Mouse (Mus musculus) ES-Bruce4 (cell line): Measurements from ENCODE around the gene Rasa4. TPM values are rescaled to one million over a fixed set of nuclear protein-coding genes. Genes with fewer than 3 reads are reported as not detected.
A peak's percentile ranks its signal among the peaks of the same experiment; 100 is the strongest.

Source experiments
- H3K27ac ChIP-seq: 2 replicates; pipeline ENCODE4 v1.5.1; 2012; ENCODE audit warnings: low read length, inconsistent platforms; ENCODE audit not compliant: insufficient read depth
- H3K27me3 ChIP-seq: 2 replicates; pipeline ENCODE4 v1.6.1; 2012; ENCODE audit warnings: mild to moderate bottlenecking, low read length, inconsistent platforms; ENCODE audit not compliant: control insufficient read depth, poor library complexity, insufficient read depth, severe bottlenecking
- H3K36me3 ChIP-seq: 2 replicates; pipeline ENCODE4 v1.6.1; 2012; ENCODE audit warnings: inconsistent platforms, mild to moderate bottlenecking, low read length, moderate library complexity; ENCODE audit not compliant: control insufficient read depth, poor library complexity, insufficient read depth, severe bottlenecking
- H3K4me1 ChIP-seq: one replicate; pipeline ENCODE4 v1.8.1; 2011; ENCODE audit warnings: low read length; ENCODE audit not compliant: control insufficient read depth, insufficient read depth
- H3K4me3 ChIP-seq: 2 replicates; pipeline ENCODE4 v1.5.1; 2011; ENCODE audit warnings: low read depth, mild to moderate bottlenecking, low read length
- H3K9ac ChIP-seq: 2 replicates; pipeline ENCODE4 v1.6.1; 2012; ENCODE audit warnings: low read depth, mild to moderate bottlenecking, inconsistent platforms; ENCODE audit not compliant: poor library complexity, severe bottlenecking
- H3K9me3 ChIP-seq: replicated peaks from 2 replicates; pipeline ENCODE4 v1.6.1; 2012; ENCODE audit warnings: mild to moderate bottlenecking, low read length, inconsistent platforms; ENCODE audit not compliant: control insufficient read depth, poor library complexity, insufficient read depth, severe bottlenecking
- CTCF ChIP-seq: IDR thresholded peaks from one replicate; pipeline ENCODE4 v1.8.1; 2011; ENCODE audit warnings: low read depth, low read length
- EP300 ChIP-seq: IDR thresholded peaks from 2 replicates; pipeline ENCODE4 v1.6.1; 2011; ENCODE audit warnings: low read depth, low read length; ENCODE audit not compliant: insufficient read depth
- POLR2A ChIP-seq: IDR thresholded peaks from one replicate; pipeline ENCODE4 v1.8.1; 2011; ENCODE audit warnings: low read length; ENCODE audit not compliant: insufficient read depth
- polyA plus RNA-seq: library from polyadenylated mRNA; stranded (reverse); fragments of >200 nt; gene quantifications from 2 replicates; pipeline ENCODE4 v1.2.4, GENCODE M21; 2011; ENCODE audit warnings: low read depth; ENCODE audit not compliant: missing spikeins, insufficient read depth, insufficient read length

Rasa4 gene
- polyA plus RNA-seq, 1 experiment: 5.9 TPM

DNA sequence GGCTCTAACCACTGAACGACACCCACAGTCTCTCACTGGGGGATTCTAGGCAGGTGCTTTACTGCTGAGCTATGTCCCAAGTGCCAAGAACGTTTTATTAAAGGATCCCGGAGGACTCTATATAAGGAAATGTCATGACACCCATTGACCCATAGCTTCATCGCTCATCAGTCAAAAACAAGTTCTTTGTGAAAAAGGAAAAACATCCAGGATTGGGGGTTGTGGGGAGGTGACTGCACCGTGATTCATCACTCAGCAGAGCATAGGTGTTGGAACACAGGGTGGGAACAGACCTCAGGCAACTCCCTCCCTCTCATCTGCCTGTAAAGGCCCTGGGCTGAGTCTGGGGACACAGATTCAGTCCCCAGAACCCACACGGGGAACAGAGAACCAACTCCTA lies 33.8 kb upstream of the Rasa4 start:
- Histone ChIP-seq H3K9me3 (no peaks in the 10 kb centered on the region), H3K4me3 (no peak overlapping the region), H3K27ac (no peak overlapping the region), H3K4me1 (peaks cover 9% of the 10 kb centered on the region), H3K9ac (no peak overlapping the region), H3K27me3 (no peaks in the 10 kb centered on the region), H3K36me3 (no peaks in the 10 kb centered on the region)
- TF ChIP-seq CTCF (no peak), EP300 (no peak)

DNA sequence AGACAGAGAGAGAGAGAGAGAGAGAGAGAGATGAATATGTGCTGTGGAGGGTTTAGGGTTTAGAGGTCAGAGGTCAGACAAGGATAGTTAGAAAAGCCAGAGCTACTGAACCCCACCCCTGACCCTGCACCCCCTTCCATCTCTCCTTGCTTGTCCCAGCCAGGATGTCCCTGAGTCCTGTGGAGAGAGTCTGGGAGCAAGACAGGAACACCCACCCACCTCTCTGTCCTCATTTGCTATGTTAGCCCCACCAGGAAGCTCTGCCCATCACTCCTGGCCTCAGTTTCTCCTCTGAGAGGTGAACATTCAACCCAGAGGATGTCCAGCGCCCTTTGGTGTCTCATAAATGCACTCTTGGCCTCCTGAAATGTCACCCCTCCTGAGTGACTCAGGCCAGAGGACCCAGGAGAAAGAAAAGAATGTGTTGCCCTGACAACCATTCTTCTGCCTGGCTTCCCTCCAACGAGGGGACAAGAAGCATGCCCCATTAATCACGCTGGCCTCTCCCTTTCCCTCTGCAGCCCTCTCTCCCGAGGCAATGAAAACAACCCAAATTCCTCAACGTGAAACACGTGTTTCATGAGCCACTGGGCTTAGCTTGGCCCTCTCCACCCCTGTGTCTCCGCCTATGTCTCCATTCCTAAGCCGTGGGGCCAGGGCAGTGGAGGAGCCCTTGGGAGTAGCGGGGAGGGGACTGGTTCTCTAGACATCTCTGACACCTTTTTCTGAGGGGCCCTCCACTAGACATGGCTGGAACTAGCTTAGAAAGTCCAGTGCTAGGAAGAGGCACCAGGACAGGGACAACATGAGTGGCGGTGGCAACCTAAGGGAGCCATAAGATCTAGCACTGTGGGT lies 32.3 kb upstream of the Rasa4 start:
- H3K4me1 ChIP-seq: peaks cover 9% of the 10 kb centered on the region
- H3K27ac ChIP-seq: no peak overlapping the region
- TF ChIP-seq POLR2A: no peak
- TF ChIP-seq EP300: peak; percentile 23; the same call in 1 of the 2 replicates
- no peak for TF ChIP-seq CTCF
- H3K9me3 ChIP-seq: no peaks in the 10 kb centered on the region
- no peaks in the 10 kb centered on the region for H3K27me3 ChIP-seq
- H3K4me3 ChIP-seq: no peak overlapping the region
- H3K9ac ChIP-seq: no peak overlapping the region
- no peaks in the 10 kb centered on the region for H3K36me3 ChIP-seq

DNA sequence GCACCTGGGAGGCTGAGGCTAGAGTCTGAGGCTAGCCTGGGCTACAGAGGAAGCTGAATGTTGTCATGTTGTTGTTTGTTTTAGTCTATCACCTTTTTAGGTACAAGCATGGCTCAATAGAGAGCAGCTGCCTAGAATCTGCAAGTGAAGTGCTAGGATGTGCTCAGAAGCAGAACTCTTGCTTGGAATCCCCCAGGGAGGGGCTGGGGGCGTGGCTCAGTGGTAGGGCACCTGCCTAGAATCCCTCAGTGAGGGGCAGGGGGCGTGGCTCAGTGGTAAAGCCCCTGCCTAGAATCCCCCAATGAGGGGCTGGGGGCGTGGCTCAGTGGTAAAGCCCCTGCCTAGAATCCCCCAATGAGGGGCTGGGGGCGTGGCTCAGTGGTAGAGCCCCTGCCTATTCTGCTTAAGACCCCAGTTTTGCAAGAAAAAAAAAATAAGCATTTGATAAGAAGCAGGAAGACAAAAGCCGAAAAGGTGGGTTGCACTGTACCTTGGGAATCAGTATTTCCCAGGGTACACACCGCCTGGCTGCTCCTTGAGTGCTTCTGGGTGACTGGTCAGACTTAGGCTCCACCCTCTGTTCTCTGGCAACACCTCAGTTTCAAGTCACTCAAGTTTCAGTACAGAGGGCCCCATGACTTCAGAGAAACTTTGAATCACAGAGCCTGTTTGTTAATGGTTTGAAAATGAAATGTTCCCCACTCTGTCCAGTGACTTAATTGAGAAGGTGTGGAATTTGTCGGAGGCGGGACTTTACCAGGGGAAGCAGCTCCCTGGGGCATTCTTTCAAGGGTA lies 30.7 kb upstream of the Rasa4 start:
- H3K27ac ChIP-seq: peak overlapping the region; percentile 10
- no peaks in the 10 kb centered on the region for H3K36me3 ChIP-seq
- TF ChIP-seq EP300: no peak
- no peak overlapping the region for H3K4me3 ChIP-seq
- no peak overlapping the region for H3K9ac ChIP-seq
- peaks cover 9% of the 10 kb centered on the region for H3K4me1 ChIP-seq
- no peaks in the 10 kb centered on the region for H3K9me3 ChIP-seq
- no peaks in the 10 kb centered on the region for H3K27me3 ChIP-seq

DNA sequence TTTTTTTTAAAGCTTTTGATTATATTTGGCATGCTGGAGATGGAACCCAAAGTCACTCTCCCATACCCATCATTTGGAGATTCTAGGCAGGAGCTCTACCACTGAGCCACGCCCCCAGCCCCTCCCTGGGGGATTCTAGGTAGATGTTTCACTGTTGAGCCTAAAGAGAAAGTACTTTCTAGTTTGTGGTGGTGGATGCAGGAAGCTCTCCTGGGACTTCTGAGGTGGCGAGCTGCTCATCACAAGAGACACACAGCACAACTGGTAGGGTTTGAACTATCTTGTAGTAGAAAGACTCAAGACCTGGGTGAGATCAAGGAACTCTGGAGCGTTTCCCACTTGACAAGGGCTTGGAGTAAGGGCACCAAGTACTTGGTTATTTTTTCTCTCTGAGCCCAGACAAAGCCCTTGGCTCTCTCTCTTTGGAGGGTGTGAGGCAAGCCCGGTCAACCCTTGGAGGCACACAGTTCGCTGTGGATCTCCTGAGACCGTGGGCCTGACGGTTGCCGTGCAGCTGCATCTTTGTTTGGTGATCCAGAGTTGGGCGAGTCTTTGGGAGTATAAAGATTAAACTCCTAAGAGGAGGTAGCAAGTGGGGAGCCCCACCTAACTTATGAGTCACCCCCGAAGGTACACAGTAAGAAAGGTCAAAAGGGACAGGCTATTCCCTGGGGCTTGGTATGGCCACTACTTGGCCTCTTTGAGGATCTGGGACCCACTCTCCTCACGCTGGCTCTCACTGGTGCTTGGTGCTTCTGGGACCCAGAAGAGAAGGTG lies 29.2 kb upstream of the Rasa4 start, which contains the start of gene Upk3bl:
Upk3bl (plus strand) TSS at position 192 of the 777 bp plus-strand sequence.
- H3K9ac ChIP-seq: no peak within 1 kb of the TSS
- H3K36me3 ChIP-seq: no peaks in the 10 kb centered on the region
- TF ChIP-seq CTCF (no peak), POLR2A (no peak), EP300 (no peak)
- peak within 1 kb of the TSS; percentile 10 for H3K27ac ChIP-seq
- no peak within 1 kb of the TSS for H3K4me3 ChIP-seq
- no peaks in the 10 kb centered on the region for H3K9me3 ChIP-seq
- no peaks in the 10 kb centered on the region for H3K27me3 ChIP-seq
- H3K4me1 ChIP-seq: peaks cover 9% of the 10 kb centered on the region

DNA sequence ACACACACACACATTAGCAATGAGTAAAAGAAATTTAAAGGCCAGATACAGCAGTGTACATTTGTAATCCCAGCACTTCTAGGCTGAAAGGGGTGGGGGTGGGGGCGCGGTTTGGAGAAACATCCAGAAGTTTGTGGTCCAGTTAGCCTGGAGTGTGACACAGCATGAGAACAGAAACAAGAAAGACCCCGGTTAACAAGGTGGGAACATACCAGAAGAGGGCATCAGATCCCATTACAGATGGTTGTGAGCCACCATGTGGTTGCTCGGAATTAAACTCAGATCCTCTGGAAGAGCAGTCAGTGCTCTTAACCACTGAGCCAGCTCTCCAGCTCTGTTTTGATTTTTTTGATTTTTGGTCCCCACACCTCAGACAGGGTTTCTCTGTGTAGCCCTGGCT lies 27.7 kb upstream of the Rasa4 start:
- peaks cover 9% of the 10 kb centered on the region for H3K4me1 ChIP-seq
- no peak overlapping the region for H3K4me3 ChIP-seq
- H3K27ac ChIP-seq: no peak overlapping the region
- no peak overlapping the region for H3K9ac ChIP-seq
- H3K27me3 ChIP-seq: no peaks in the 10 kb centered on the region
- TF ChIP-seq EP300 (no peak), POLR2A (no peak), CTCF (no peak)
- H3K9me3 ChIP-seq: no peaks in the 10 kb centered on the region
- no peaks in the 10 kb centered on the region for H3K36me3 ChIP-seq
